Mouse (Mus musculus) heart, embryonic 10.5 days (tissue): ENCODE data around the gene Dlgap4. TPM values are rescaled to one million over a fixed set of nuclear protein-coding genes. Genes with fewer than 3 reads are reported as not detected.
A peak's percentile ranks its signal among the peaks of the same experiment; 100 is the strongest.

Experiments
- DNase-seq: peaks from one replicate; pipeline ENCODE4 v3.0.0-alpha.2; 2017; ENCODE audit warnings: low spot score
- H3K27ac ChIP-seq: fragments of 300-500 bp; sonication (generic); 2 replicates; pipeline ENCODE4 v1.5.1; 2016; ENCODE audit warnings: mild to moderate bottlenecking
- H3K27me3 ChIP-seq: fragments of 300-500 bp; sonication (generic); 2 replicates; pipeline ENCODE4 v1.6.1; 2016; ENCODE audit warnings: mild to moderate bottlenecking; ENCODE audit not compliant: poor library complexity, insufficient read depth, severe bottlenecking
- H3K36me3 ChIP-seq: fragments of 300-500 bp; sonication (generic); 2 replicates; pipeline ENCODE4 v1.6.1; 2016; ENCODE audit warnings: mild to moderate bottlenecking, moderate library complexity
- H3K4me1 ChIP-seq: fragments of 300-500 bp; sonication (generic); 2 replicates; pipeline ENCODE4 v1.6.1; 2016; ENCODE audit warnings: mild to moderate bottlenecking
- H3K4me3 ChIP-seq: fragments of 300-500 bp; sonication (generic); 2 replicates; pipeline ENCODE4 v1.5.1; 2016; ENCODE audit warnings: mild to moderate bottlenecking, moderate library complexity
- H3K9me3 ChIP-seq: fragments of 300-500 bp; sonication (generic); 2 replicates; pipeline ENCODE4 v1.6.1; 2016; ENCODE audit warnings: mild to moderate bottlenecking, moderate library complexity
- WGBS: fragments of 180-500 bp; shearing (Covaris S2); methylation state at CpG from one replicate; pipeline ENCODE4 v1.1.7; 2016; 5-methylcytosine and 5-hydroxymethylcytosine counted together
- polyA plus RNA-seq: library from polyadenylated mRNA; unstranded; fragments of >200 nt; fragmentation: Nextera tagmentation; extraction: Ambion mirVana; gene quantifications from 2 replicates; pipeline ENCODE4 v1.2.1, GENCODE M21; 2016

The Dlgap4 gene
- polyA plus RNA-seq, 1 experiment from 2014 or later = 95.7 TPM

- H3K27me3 ChIP-seq = no peaks in the 10 kb centered on the region
- WGBS = 72% methylated on average over 15 of the region's 15 CpGs
- no peak overlapping the region for H3K4me3 ChIP-seq
- no peaks in the 10 kb centered on the region for H3K9me3 ChIP-seq
- no peaks in the 10 kb centered on the region for H3K4me1 ChIP-seq
- no peak overlapping the region for H3K27ac ChIP-seq
- DNase-seq = no peak
- no peaks in the 10 kb centered on the region for H3K36me3 ChIP-seq
These were observed 18.5 kb upstream of the Dlgap4 start for GRCm38 (mm10) chr2:156594987-156595490.

DNA sequence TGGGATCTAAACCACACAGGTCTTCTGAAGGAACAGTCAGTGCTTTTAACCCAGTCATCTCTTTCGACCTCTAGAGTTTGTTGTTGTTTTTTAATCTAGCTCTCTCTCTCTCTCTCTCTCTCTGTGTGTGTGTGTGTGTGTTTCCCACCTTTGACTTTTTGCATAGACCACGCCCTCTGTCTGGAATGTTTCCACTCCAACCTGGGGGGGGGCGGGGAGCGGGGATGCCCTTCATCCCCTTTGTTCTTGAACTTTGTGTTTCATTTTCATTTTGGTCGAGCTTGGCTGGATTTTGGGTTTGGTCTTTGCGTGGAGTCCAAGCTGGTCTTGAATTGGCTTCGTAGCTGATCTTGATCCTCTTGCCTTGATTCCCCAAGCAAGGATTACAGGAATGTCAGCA, 10.9 kb upstream of the Dlgap4 start:
- Histone ChIP-seq H3K27ac (no peak overlapping the region), H3K4me3 (no peak overlapping the region), H3K27me3 (peaks cover 18% of the 10 kb centered on the region; the same call in 1 of the 2 replicates), H3K9me3 (no peaks in the 10 kb centered on the region), H3K4me1 (no peaks in the 10 kb centered on the region), H3K36me3 (no peaks in the 10 kb centered on the region)
- DNase-seq = no peak
- WGBS = 70% methylated on average over 7 of the region's 7 CpGs

DNA sequence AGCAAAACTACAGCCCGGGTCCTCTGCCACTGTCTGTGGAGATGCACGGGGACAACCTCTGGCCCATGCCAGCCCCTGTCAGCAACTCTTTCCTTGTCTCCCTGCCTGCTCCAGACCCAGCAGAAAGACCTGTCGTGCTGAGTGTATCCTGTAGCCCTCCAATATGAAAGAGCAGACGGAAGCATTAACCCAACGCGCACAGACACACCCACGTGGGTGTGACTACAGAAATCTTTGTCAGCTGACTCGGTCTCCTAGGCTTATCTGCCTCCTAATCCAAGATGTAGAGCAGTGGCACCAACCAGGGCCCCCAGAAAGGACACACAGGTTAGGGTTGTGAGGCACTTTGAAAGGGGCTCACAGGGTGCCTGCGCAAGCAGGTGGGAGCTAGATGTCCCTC, 9.8 kb upstream of the Dlgap4 start:
- Histone ChIP-seq H3K27ac (no peak overlapping the region), H3K4me3 (no peak overlapping the region), H3K9me3 (no peaks in the 10 kb centered on the region), H3K36me3 (no peaks in the 10 kb centered on the region), H3K27me3 (peaks cover 27% of the 10 kb centered on the region), H3K4me1 (no peaks in the 10 kb centered on the region)
- WGBS = 79% methylated on average over 9 of the region's 9 CpGs
- no peak for DNase-seq

GRCm38 (mm10) chr2:156605144-156605543, 8.4 kb upstream of the Dlgap4 start:
- H3K4me3 ChIP-seq = no peak overlapping the region
- H3K4me1 ChIP-seq = no peaks in the 10 kb centered on the region
- H3K27ac ChIP-seq = no peak overlapping the region
- H3K36me3 ChIP-seq = no peaks in the 10 kb centered on the region
- WGBS = 63% methylated on average over 3 of the region's 3 CpGs
- peaks cover 41% of the 10 kb centered on the region for H3K27me3 ChIP-seq
- DNase-seq = no peak
- no peaks in the 10 kb centered on the region for H3K9me3 ChIP-seq

- no peaks in the 10 kb centered on the region for H3K4me1 ChIP-seq
- no peak overlapping the region for H3K4me3 ChIP-seq
- DNase-seq = no peak
- H3K36me3 ChIP-seq = no peaks in the 10 kb centered on the region
- no peaks in the 10 kb centered on the region for H3K9me3 ChIP-seq
- WGBS = 79% methylated on average over 5 of the region's 5 CpGs
- H3K27me3 ChIP-seq = peaks cover 47% of the 10 kb centered on the region
- H3K27ac ChIP-seq = no peak overlapping the region
These were observed 7.5 kb upstream of the Dlgap4 start for GRCm38 (mm10) chr2:156605971-156606370.

- H3K4me1 ChIP-seq = peaks cover 25% of the 10 kb centered on the region
- H3K9me3 ChIP-seq = no peaks in the 10 kb centered on the region
- H3K4me3 ChIP-seq = peak overlapping the region; percentile 78
- H3K27me3 ChIP-seq = peaks cover 97% of the 10 kb centered on the region
- H3K27ac ChIP-seq = no peak overlapping the region
- under 1% methylated on average over 37 of the region's 41 CpGs for WGBS
- DNase-seq = no peak
- no peaks in the 10 kb centered on the region for H3K36me3 ChIP-seq
These were observed 394 bp upstream of the Dlgap4 start for GRCm38 (mm10) chr2:156613081-156613540.

DNA sequence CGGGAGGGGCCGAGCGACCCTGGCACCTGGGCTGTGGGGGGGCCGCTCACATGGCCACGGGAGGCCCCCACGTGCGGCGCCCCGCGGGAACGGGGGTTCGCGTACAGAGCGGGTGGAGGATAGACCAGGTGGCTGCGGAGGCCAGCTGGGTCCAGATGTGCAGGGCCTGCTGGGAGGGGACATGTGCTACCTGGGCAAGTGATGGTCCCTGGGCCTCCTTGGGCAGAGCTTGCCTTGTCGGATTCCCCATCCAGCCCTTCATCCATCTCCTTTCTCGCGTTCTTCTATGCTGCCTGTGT, 702 bp downstream of the Dlgap4 start:
- H3K9me3 ChIP-seq = no peaks in the 10 kb centered on the region
- H3K4me1 ChIP-seq = peaks cover 25% of the 10 kb centered on the region
- no peaks in the 10 kb centered on the region for H3K36me3 ChIP-seq
- peak overlapping the region; percentile 78 for H3K4me3 ChIP-seq
- peaks cover 97% of the 10 kb centered on the region for H3K27me3 ChIP-seq
- H3K27ac ChIP-seq = peak overlapping the region; percentile 49; the same call in 1 of the 2 replicates
- no peak for DNase-seq
- 0% methylated on average over 18 of the region's 18 CpGs for WGBS

GRCm38 (mm10) chr2:156614661-156615654, 1.5 kb downstream of the Dlgap4 start:
- DNase-seq = no peak
- H3K36me3 ChIP-seq = no peaks in the 10 kb centered on the region
- WGBS = 11% methylated on average over 31 of the region's 31 CpGs
- peaks cover 97% of the 10 kb centered on the region for H3K27me3 ChIP-seq
- peak overlapping the region; percentile 78 for H3K4me3 ChIP-seq
- H3K4me1 ChIP-seq = peaks cover 25% of the 10 kb centered on the region
- no peak overlapping the region for H3K27ac ChIP-seq
- no peaks in the 10 kb centered on the region for H3K9me3 ChIP-seq

GRCm38 (mm10) chr2:156616513-156616912, 3.0 kb downstream of the Dlgap4 start:
- Histone ChIP-seq H3K27me3 (peaks cover 98% of the 10 kb centered on the region), H3K27ac (no peak overlapping the region), H3K4me3 (no peak overlapping the region), H3K4me1 (peaks cover 25% of the 10 kb centered on the region), H3K36me3 (no peaks in the 10 kb centered on the region), H3K9me3 (no peaks in the 10 kb centered on the region)
- WGBS = 73% methylated on average over 7 of the region's 7 CpGs
- DNase-seq = peak; percentile 75

GRCm38 (mm10) chr2:156617536-156617935, 4.0 kb downstream of the Dlgap4 start:
- DNase-seq = peak; percentile 57
- H3K27me3 ChIP-seq = peaks cover 98% of the 10 kb centered on the region
- H3K36me3 ChIP-seq = no peaks in the 10 kb centered on the region
- no peak overlapping the region for H3K4me3 ChIP-seq
- peaks cover 25% of the 10 kb centered on the region for H3K4me1 ChIP-seq
- no peak overlapping the region for H3K27ac ChIP-seq
- 44% methylated on average over 11 of the region's 11 CpGs for WGBS
- H3K9me3 ChIP-seq = no peaks in the 10 kb centered on the region

- peaks cover 92% of the 10 kb centered on the region for H3K27me3 ChIP-seq
- H3K36me3 ChIP-seq = no peaks in the 10 kb centered on the region
- no peak overlapping the region for H3K27ac ChIP-seq
- 77% methylated on average over 8 of the region's 8 CpGs for WGBS
- DNase-seq = no peak
- no peaks in the 10 kb centered on the region for H3K9me3 ChIP-seq
- H3K4me1 ChIP-seq = peaks cover 14% of the 10 kb centered on the region
- H3K4me3 ChIP-seq = no peak overlapping the region
These were observed 7.4 kb downstream of the Dlgap4 start for GRCm38 (mm10) chr2:156620874-156621273.

GRCm38 (mm10) chr2:156621449-156621848, 7.9 kb downstream of the Dlgap4 start:
- Histone ChIP-seq H3K4me3 (no peak overlapping the region), H3K9me3 (no peaks in the 10 kb centered on the region), H3K36me3 (no peaks in the 10 kb centered on the region), H3K4me1 (peaks cover 20% of the 10 kb centered on the region), H3K27me3 (peaks cover 86% of the 10 kb centered on the region), H3K27ac (no peak overlapping the region)
- no peak for DNase-seq
- WGBS = 66% methylated on average over 5 of the region's 5 CpGs

- peaks cover 79% of the 10 kb centered on the region for H3K27me3 ChIP-seq
- WGBS = 80% methylated on average over 6 of the region's 6 CpGs
- H3K36me3 ChIP-seq = no peaks in the 10 kb centered on the region
These were observed 8.7 kb downstream of the Dlgap4 start for GRCm38 (mm10) chr2:156622192-156622591.

More at GRCm38 (mm10) chr2:156622192-156622591, 8.7 kb downstream of the Dlgap4 start:
- DNase-seq = no peak
- H3K4me1 ChIP-seq = peaks cover 23% of the 10 kb centered on the region
- H3K9me3 ChIP-seq = no peaks in the 10 kb centered on the region
- H3K4me3 ChIP-seq = no peak overlapping the region
- H3K27ac ChIP-seq = no peak overlapping the region
